Mouse (Mus musculus) intestine, embryonic 16.5 days (tissue): ENCODE results near the gene 1190005I06Rik. TPM values are rescaled to one million over a fixed set of nuclear protein-coding genes. Genes with fewer than 3 reads are reported as not detected.

Source experiments
- ATAC-seq: fragments of 200-750 bp; cut with Nextera tagmentation; 2 replicates; pipeline ENCODE4 v1.8.0; 2017; ENCODE audit warnings: moderate TSS enrichment, moderate library complexity
- H3K27ac ChIP-seq: fragments of 300-500 bp; sonication (generic); 2 replicates; pipeline ENCODE4 v1.5.1; 2014; ENCODE audit warnings: mild to moderate bottlenecking, low read length
- H3K27me3 ChIP-seq: fragments of 300-500 bp; sonication (generic); replicated peaks from 2 replicates; pipeline ENCODE4 v1.6.1; 2014; ENCODE audit warnings: low read length, control low read depth, mixed read lengths; ENCODE audit not compliant: control insufficient read depth, insufficient read depth
- H3K36me3 ChIP-seq: fragments of 300-500 bp; sonication (generic); 2 replicates; pipeline ENCODE4 v1.6.1; 2014; ENCODE audit warnings: low read length, control low read depth; ENCODE audit not compliant: control insufficient read depth, insufficient read depth
- H3K4me1 ChIP-seq: fragments of 300-500 bp; sonication (generic); 2 replicates; pipeline ENCODE4 v1.6.1; 2014; ENCODE audit warnings: low read length, control low read depth, mixed read lengths; ENCODE audit not compliant: control insufficient read depth, insufficient read depth
- H3K4me2 ChIP-seq: fragments of 300-500 bp; sonication (generic); 2 replicates; pipeline ENCODE4 v1.6.1; 2014; ENCODE audit warnings: low read depth, low read length, control low read depth
- H3K4me3 ChIP-seq: fragments of 300-500 bp; sonication (generic); 2 replicates; pipeline ENCODE4 v1.5.1; 2014; ENCODE audit warnings: mild to moderate bottlenecking, low read length
- H3K9ac ChIP-seq: fragments of 300-500 bp; sonication (generic); 2 replicates; pipeline ENCODE4 v1.6.1; 2014; ENCODE audit warnings: low read depth, low read length
- H3K9me3 ChIP-seq: fragments of 300-500 bp; sonication (generic); 2 replicates; pipeline ENCODE4 v1.6.1; 2016; ENCODE audit warnings: low read length, control low read depth; ENCODE audit not compliant: control insufficient read depth
- WGBS: fragments of 180-500 bp; shearing (Covaris S2); extraction: QIAGEN DNeasy Blood & Tissue Kit; methylation state at CpG from one replicate; pipeline ENCODE4 v1.1.7; 2014; 5-methylcytosine and 5-hydroxymethylcytosine counted together
- polyA plus RNA-seq: library from polyadenylated mRNA; unstranded; fragments of >200 nt; fragmentation: Nextera tagmentation; extraction: Ambion mirVana; gene quantifications from 2 replicates; pipeline ENCODE4 v1.2.1, GENCODE M21; 2015

The 1190005I06Rik gene
- polyA plus RNA-seq, 1 experiment from 2014 or later = 1.9 TPM

DNA sequence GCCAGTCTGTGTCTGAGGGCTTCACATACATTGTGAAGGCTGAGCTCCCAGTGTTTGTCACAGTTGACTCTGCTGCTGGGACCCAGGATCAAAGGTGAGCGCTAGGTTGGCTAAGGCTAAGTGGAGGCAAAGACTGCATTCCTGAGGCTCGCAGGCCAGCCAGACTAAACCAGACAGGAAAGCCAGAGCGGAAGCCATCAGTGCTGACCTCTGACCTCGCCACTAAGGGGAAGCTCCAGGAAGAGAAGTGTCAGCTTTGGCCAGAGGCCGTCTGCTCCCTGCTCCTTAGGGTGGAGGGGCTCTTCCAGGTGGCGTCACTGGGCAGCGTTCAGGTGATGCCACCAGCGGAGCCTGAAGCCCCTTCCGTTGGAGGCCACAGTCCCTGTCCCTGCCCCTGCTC is 71.6 kb downstream of the 1190005I06Rik start:
- Histone ChIP-seq H3K9ac (no peak overlapping the region), H3K4me1 (no peaks in the 10 kb centered on the region), H3K27me3 (no peaks in the 10 kb centered on the region), H3K4me3 (no peak overlapping the region), H3K36me3 (peaks cover 65% of the 10 kb centered on the region), H3K27ac (no peak overlapping the region), H3K9me3 (no peaks in the 10 kb centered on the region), H3K4me2 (no peak overlapping the region)
- 62% methylated on average over 9 of the region's 9 CpGs for WGBS
- no peak for ATAC-seq

DNA sequence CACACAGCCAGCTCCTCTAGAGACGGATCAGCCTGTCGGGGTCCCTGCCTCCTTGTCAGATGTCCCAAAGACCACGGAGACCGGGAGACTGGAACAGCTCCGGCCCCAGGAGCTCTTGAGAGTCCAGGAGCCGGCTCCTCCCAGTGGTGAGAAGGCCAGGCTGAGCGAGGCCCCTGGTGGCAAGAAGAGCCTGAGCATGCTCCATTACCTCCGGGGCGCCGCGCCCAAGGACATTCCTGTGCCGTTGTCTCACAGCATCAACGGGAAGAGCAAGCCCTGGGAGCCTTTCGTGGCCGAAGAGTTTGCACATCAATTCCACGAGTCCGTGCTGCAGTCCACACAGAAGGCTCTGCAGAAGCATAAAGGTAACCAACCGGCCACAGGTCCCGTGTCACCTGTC is 72.5 kb downstream of the 1190005I06Rik start:
- H3K36me3 ChIP-seq = peaks cover 59% of the 10 kb centered on the region
- H3K4me2 ChIP-seq = no peak overlapping the region
- H3K4me3 ChIP-seq = no peak overlapping the region
- H3K27me3 ChIP-seq = no peaks in the 10 kb centered on the region
- 68% methylated on average over 19 of the region's 19 CpGs for WGBS
- no peak overlapping the region for H3K27ac ChIP-seq
- H3K9ac ChIP-seq = no peak overlapping the region
- no peaks in the 10 kb centered on the region for H3K4me1 ChIP-seq
- H3K9me3 ChIP-seq = no peaks in the 10 kb centered on the region
- no peak for ATAC-seq

DNA sequence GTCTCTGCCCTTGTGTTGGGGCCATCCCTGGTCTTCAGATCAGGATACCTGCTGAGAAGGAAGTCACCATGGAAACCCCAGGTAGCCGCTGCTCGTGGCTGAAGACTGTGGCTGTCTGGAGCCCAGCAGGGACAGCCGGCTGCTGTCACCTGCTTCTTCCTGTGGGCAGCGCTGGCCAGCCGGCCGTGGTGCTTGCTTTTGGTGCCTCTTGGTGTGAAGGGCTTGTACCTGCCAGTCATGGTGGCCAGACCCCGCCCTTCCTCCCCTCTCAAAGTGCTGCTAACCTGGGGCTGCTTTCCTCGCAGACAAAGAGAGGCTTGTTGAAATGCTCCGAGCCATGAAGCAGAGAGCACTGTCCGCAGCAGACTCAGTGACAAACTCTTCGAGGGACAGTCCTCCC is 73.6 kb downstream of the 1190005I06Rik start:
- Histone ChIP-seq H3K27me3 (no peaks in the 10 kb centered on the region), H3K27ac (no peak overlapping the region), H3K4me1 (no peaks in the 10 kb centered on the region), H3K9ac (no peak overlapping the region), H3K4me2 (no peak overlapping the region), H3K36me3 (peaks cover 64% of the 10 kb centered on the region), H3K4me3 (no peak overlapping the region), H3K9me3 (no peaks in the 10 kb centered on the region)
- ATAC-seq = no peak
- 76% methylated on average over 11 of the region's 11 CpGs for WGBS

DNA sequence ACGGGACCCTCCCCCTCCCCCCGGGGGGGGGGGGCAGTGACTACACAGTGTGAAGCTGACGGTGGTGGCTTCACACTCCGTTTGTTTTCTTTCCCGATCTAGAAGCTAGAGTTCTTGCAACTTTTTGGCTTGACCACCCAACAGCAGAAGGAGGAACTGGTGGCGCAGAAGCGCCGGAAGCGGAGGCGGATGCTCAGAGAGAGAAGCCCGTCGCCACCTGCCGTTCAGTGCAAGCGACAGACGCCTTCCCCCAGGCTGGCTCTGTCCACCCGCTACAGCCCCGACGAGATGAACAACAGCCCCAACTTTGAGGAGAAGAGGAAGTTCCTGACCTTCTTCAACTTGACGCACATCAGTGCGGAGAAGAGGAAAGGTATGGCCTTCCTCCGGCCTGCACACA is 74.9 kb downstream of the 1190005I06Rik start:
- no peaks in the 10 kb centered on the region for H3K9me3 ChIP-seq
- H3K4me2 ChIP-seq = no peak overlapping the region
- 83% methylated on average over 20 of the region's 21 CpGs for WGBS
- no peak overlapping the region for H3K4me3 ChIP-seq
- no peaks in the 10 kb centered on the region for H3K4me1 ChIP-seq
- no peaks in the 10 kb centered on the region for H3K27me3 ChIP-seq
- H3K36me3 ChIP-seq = peaks cover 68% of the 10 kb centered on the region
- no peak for ATAC-seq
- H3K27ac ChIP-seq = no peak overlapping the region
- H3K9ac ChIP-seq = no peak overlapping the region

DNA sequence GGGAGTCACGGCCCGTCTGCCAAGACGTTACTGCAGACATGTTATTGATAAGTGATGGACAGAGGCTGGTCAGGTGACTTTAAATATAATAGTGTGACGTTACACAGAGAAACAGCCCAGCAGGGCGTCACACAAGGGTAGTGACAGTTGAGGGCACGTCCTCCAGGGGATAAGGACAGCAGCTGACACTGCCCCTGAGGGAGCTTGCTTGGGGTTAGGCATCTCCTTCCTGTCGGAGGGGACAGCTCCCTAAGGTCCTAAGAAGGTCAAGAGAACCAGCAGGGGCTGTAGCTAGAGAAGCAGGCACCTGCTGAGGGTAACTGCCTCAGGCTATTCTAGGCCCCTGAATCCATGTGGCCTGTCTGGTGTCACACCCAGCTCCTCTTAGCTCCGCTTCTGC is 75.9 kb downstream of the 1190005I06Rik start:
- no peaks in the 10 kb centered on the region for H3K27me3 ChIP-seq
- H3K4me1 ChIP-seq = no peaks in the 10 kb centered on the region
- H3K9ac ChIP-seq = no peak overlapping the region
- H3K4me3 ChIP-seq = no peak overlapping the region
- no peaks in the 10 kb centered on the region for H3K9me3 ChIP-seq
- H3K36me3 ChIP-seq = peaks cover 69% of the 10 kb centered on the region
- no peak for ATAC-seq
- WGBS = 87% methylated on average over 8 of the region's 8 CpGs
- H3K27ac ChIP-seq = no peak overlapping the region
- no peak overlapping the region for H3K4me2 ChIP-seq

DNA sequence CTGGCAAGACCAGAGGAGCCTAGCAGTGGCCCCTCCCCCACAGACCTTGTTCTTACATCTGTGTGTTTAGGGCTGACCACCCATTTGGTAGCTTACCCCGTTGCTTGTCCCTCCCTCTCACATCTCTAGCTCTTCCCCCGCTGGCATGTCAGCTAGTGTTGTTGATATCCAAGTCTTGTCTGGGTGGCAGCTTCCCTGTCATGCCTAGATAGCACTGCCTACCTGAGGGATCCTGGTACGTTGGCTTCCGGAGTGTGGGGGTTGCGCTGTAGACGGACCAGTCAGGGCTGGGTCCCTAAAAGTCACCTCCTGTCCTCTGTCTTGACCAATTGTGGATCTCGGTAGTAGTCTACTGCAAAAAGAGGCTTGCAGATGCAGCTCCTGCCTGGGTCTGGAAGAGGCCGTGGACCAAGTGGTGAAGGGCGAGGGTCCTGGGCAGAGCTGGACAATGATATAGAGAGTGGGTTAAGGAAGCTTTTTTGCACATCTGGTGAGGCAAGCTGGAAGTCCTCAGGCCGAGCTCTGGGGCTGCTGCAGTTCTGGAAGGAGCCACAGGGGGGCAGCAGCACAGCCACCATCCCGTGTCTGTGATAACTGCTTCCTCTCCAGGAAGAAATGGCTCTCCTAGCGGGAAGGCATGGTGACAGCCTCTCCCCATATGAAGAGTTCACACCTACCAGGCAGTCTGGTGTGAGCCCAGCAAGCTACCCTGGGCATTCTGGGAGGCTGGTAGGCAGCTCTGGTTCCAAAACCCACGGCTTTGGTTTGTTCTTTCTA is 77.3 kb downstream of the 1190005I06Rik start:
- ATAC-seq = peak; percentile 7; the same call in 1 of the 2 replicates
- WGBS = 55% methylated on average over 13 of the region's 13 CpGs

DNA sequence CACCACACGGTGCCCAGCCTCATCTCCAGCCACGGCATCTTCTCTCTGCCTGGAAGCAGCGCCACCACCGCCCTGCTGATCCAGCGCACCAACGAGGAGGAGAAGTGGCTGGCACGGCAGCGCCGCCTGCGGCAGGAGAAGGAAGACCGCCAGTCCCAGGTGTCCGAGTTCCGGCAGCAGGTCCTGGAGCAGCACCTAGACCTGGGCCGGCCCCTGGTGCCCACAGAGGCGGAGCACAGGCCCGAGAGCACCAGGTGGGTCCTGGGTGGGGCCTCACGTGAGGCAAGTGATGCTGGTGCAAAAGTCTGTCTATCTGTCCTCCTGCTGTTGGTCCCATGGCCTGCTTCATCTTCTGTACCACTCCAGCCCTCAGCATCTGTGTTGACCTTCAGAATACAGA is 78.3 kb downstream of the 1190005I06Rik start:
- no peaks in the 10 kb centered on the region for H3K27me3 ChIP-seq
- H3K4me2 ChIP-seq = no peak overlapping the region
- H3K4me1 ChIP-seq = peaks cover 15% of the 10 kb centered on the region
- no peaks in the 10 kb centered on the region for H3K9me3 ChIP-seq
- whole genome bisulfite sequencing = 96% methylated on average over 17 of the region's 17 CpGs
- peaks cover 53% of the 10 kb centered on the region for H3K36me3 ChIP-seq
- H3K4me3 ChIP-seq = no peak overlapping the region
- no peak for ATAC-seq
- H3K9ac ChIP-seq = no peak overlapping the region
- no peak overlapping the region for H3K27ac ChIP-seq

More for the DNA sequence above, 77.3 kb downstream of the 1190005I06Rik start:
- Histone ChIP-seq H3K4me1 (peaks cover 7% of the 10 kb centered on the region; the same call in 1 of the 2 replicates), H3K27me3 (no peaks in the 10 kb centered on the region), H3K27ac (no peak overlapping the region), H3K9ac (no peak overlapping the region), H3K36me3 (peaks cover 62% of the 10 kb centered on the region), H3K4me2 (no peak overlapping the region), H3K4me3 (no peak overlapping the region), H3K9me3 (no peaks in the 10 kb centered on the region)

DNA sequence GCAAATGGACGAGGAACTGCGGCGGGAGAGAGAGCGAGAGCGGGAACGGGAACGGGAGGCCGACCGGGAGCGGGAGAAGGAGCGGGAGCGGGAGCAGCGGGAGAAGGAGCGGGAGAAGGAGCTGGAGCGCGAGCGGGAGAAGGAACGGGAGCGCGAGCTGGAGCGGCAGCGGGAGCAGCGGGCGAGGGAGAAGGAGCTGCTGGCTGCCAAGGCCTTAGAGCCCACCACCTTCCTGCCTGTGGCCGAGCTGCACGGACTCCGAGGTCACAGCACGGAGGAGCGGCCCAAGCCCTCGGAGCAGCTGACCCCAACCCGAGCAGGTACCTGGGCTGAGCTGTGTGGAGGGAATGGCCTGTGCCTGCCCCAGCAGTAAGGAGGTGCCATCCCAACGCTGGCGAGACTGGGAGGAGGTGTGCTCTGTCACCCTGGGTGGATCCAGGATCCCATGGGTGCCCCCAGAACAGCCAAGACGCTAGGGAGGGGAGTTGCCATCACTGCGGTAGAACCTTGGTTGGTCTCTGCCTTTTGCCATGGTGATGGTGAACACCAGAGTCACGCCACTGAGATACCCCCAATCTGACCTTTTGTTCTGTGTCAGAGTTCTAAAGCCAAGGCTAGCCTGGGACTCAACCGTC is 79.2 kb downstream of the 1190005I06Rik start:
- WGBS = 96% methylated on average over 37 of the region's 37 CpGs

DNA sequence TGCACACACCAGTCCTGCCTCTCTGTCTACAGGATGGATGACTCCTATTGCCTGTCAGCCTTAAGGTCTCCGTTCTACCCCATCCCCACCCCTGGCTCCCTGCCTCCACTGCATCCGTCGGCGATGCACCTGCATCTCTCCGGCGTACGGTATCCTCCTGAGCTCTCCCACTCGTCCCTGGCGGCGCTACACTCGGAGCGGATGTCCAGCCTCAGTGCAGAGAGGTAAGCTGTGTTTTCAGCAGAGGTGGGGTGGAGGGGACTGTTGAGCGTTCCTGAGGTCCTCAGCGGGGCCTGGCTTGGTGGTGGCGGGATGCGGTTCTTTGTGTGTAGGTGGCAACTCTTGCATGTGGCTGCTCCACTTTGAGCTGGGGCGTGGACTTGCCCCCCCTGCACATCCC is 79.7 kb downstream of the 1190005I06Rik start:
- 97% methylated on average over 17 of the region's 17 CpGs for WGBS
- no peaks in the 10 kb centered on the region for H3K27me3 ChIP-seq
- no peak overlapping the region for H3K4me3 ChIP-seq
- H3K4me1 ChIP-seq = peaks cover 29% of the 10 kb centered on the region
- H3K9ac ChIP-seq = no peak overlapping the region
- ATAC-seq = no peak
- H3K9me3 ChIP-seq = no peaks in the 10 kb centered on the region
- H3K27ac ChIP-seq = no peak overlapping the region
- H3K4me2 ChIP-seq = no peak overlapping the region
- peaks cover 40% of the 10 kb centered on the region for H3K36me3 ChIP-seq

More for the DNA sequence above, 79.2 kb downstream of the 1190005I06Rik start:
- Histone ChIP-seq H3K4me3 (no peak overlapping the region), H3K9ac (no peak overlapping the region), H3K36me3 (peaks cover 45% of the 10 kb centered on the region), H3K4me2 (no peak overlapping the region), H3K27me3 (no peaks in the 10 kb centered on the region), H3K9me3 (no peaks in the 10 kb centered on the region), H3K4me1 (peaks cover 24% of the 10 kb centered on the region), H3K27ac (no peak overlapping the region)
- ATAC-seq = no peak
